8 mouse cellular contexts compared by ENCODE assay signal in genomic region chr17:5397148-5398007, GRCm38 (mm10). TPM values are rescaled to one million over a fixed set of nuclear protein-coding genes. Genes with fewer than 3 reads are reported as not detected.
DNase-seq lines count a peak whose midpoint lies in the region; ATAC-seq lines count a peak whose summit lies in the region.

No protein-coding gene starts in this region.

- ATAC-seq in hindbrain, embryonic 13.5 days (ENCODE audit: low FRiP score) = peak; percentile 76

- H3K9ac ChIP-seq in hindbrain, embryonic 13.5 days = peak overlapping the region; percentile 63; the same call in 1 of the 2 replicates

- no peak overlapping the region for H3K27ac ChIP-seq in hindbrain, embryonic 13.5 days

- DNase-seq in Muller cell, postnatal 12 days (ENCODE audit: inconsistent ontology term) = peak; percentile 84
- DNase-seq in cerebellum, adult 9-11 months = peak; percentile 87
- peak; percentile 71 to 88 for DNase-seq in frontal cortex, postnatal 14 days (ENCODE audit: low spot score in 2 of 2)
- peak; percentile 88 for DNase-seq in layer of hippocampus, postnatal 14 days (ENCODE audit: low spot score in 2 of 2)
- peak; percentile 90 for DNase-seq in lung, postnatal 10 days
- DNase-seq in retina, adult 2 months (ENCODE audit: low read depth, low spot score) = peak; percentile 46
- DNase-seq in thymus, postnatal 25 days = peak; percentile 84

- 30% methylated on average over 33 of the region's 33 CpGs for WGBS in hindbrain, embryonic 13.5 days

- no peak overlapping the region for H3K4me3 ChIP-seq in hindbrain, embryonic 13.5 days

- H3K4me2 ChIP-seq in hindbrain, embryonic 13.5 days = peak overlapping the region; percentile 36; the same call in 1 of the 2 replicates

- no peaks in the 10 kb centered on the region for H3K9me3 ChIP-seq in hindbrain, embryonic 13.5 days

- no peaks in the 10 kb centered on the region for H3K36me3 ChIP-seq in hindbrain, embryonic 13.5 days

- H3K27me3 ChIP-seq in hindbrain, embryonic 13.5 days = peaks cover 12% of the 10 kb centered on the region; the same call in 1 of the 2 replicates

- H3K4me1 ChIP-seq in hindbrain, embryonic 13.5 days (replicated peaks) = peaks cover 11% of the 10 kb centered on the region

RNA-seq across cellular contexts. Expression of gene Ldhal6b, which starts 21.2 kb away (rescaled TPM):
- polyA plus RNA-seq in hindbrain, embryonic 13.5 days (2015; fragmentation: Nextera tagmentation; extraction: Ambion mirVana) = 0.18 TPM in 1 of 2 replicates, not detected in the other
- total RNA-seq in layer of hippocampus, postnatal 14 days (2021) = 1 to 10 TPM; 1.4 to 1.7 TPM

RNA-seq across cellular contexts. Expression of gene Tmem242, which starts 42.7 kb away (rescaled TPM):
- 104 and 106 TPM in 2 replicates for polyA plus RNA-seq in hindbrain, embryonic 13.5 days (2015; fragmentation: Nextera tagmentation; extraction: Ambion mirVana)
- total RNA-seq in layer of hippocampus, postnatal 14 days (2021) = 10 to 100 TPM; 83.6 to 89.6 TPM
